Mouse (Mus musculus) kidney, adult 2 months (tissue): ENCODE results near the gene Dnajc27.

ENCODE experiments used
- CTCF ChIP-seq: fragments of 200-500 bp; conservative IDR thresholded peaks from 2 replicates; pipeline ENCODE4 v1.5.1; 2011; ENCODE audit warnings: low read depth, mild to moderate bottlenecking, control low read depth, low read length, moderate library complexity, mixed read lengths; ENCODE audit not compliant: insufficient read depth, insufficient read length
- POLR2A ChIP-seq: fragments of 200-500 bp; IDR thresholded peaks from one replicate; pipeline ENCODE4 v1.6.1; 2011; ENCODE audit warnings: low read depth, low read length, control low read depth

DNA sequence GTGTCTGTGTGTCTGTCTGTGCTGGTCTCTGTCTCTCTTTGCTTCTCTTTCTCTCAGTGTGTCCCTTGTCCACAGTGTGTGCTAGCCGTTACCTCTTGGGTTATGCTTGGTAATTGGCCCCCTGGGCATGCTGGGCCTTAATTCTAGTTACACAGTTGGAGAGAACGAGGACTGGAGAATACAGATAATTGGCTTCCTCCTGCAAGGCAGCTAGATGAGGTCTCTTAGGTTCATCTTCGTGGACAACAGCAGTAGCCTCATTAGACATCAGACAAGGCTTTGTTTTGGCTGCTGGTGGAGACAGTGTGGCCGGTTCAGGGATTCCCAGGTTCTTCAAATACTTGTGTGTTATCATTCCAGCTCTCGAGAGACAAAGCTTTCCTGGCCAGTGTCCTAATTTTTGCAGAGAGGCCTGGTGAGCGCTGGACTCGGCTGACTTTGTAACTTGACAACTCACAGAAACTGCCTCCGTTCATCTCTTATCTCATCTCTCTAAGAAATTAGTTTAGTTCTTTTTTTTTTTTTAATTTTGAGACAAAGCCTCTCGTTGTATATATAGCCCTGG, 31.4 kb upstream of the Dnajc27 start:
- TF ChIP-seq CTCF, result no peak
- no peak for TF ChIP-seq POLR2A
